Mouse (Mus musculus) G1E-ER4 (cell line): ENCODE measurements around the gene Rps6kb1. TPM values are rescaled to one million over a fixed set of nuclear protein-coding genes. Genes with fewer than 3 reads are reported as not detected.

Source experiments
- GATA1 ChIP-seq: IDR thresholded peaks from one replicate; pipeline ENCODE4 v1.8.0; 2012; ENCODE audit warnings: low read length, inconsistent platforms
- polyA plus RNA-seq: library from polyadenylated mRNA; stranded (reverse); fragments of >175 nt; gene quantifications from 2 replicates; pipeline ENCODE4 v1.2.3, GENCODE M21; 2012

Rps6kb1 gene
- polyA plus RNA-seq, 1 experiment: 23.2 TPM

DNA sequence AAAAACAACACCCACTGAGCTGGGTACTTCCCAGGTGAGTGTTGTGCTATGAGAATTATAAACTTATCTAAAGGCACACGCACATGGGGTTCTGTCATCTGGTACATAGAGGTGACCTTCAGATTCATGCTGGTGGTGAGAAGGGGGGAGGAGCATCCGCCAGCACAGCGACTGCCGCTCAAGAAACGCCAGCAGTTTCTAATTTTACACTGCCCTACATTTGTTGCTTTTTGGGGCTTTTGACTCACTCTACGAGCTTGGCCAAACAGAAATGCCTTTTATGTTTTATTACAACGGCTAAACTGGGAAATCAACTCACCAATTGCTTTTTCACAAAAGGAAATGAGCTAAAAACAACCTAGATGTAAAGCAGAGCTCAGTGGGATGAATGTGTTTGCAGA lies 71.8 kb downstream of the Rps6kb1 start:
- TF ChIP-seq GATA1: no peak

GRCm38 (mm10) chr11:86471785-86472184 lies 72.8 kb downstream of the Rps6kb1 start:
- no peak for TF ChIP-seq GATA1

DNA sequence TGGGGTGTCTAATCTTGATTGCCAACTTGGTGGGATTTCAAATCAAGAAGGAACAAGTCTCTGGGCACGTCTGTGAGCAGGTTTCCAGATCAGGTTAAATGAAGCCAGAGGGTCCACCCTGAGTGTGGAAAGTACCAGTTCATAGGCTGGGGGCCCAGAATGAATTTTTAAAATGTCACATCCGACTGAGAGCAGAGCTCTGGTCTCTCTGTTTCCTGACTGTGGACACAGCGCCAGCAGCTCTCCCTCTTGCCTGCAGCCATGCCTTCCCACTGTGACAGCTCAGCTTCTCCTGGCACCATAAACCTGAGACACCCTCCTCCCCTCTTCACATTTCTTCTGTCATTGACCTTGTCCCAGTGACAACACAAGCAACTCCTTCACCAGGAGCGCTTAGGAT lies 75.6 kb downstream of the Rps6kb1 start:
- no peak for TF ChIP-seq GATA1

DNA sequence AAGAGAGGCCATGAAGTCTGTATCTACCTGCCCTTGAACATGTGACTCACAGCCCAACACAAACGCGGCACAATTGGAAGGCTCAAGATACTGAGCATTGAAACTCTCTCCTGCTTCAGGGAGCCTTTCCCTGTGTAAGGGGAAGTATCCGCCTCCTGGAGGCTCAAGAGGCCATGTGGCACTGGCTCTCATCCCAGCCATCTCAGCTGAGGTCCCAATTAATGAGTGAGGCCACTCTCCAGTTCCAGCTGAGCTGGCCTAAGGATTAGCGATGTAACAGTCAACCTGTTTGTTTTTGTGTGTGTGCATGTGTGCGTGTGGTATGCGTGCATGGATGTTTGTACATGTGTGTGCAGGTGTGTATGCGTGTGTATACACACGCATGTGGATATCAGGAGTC lies 76.3 kb downstream of the Rps6kb1 start:
- TF ChIP-seq GATA1: no peak

GRCm38 (mm10) chr11:86462579-86462978 lies 82.0 kb downstream of the Rps6kb1 start:
- no peak for TF ChIP-seq GATA1

DNA sequence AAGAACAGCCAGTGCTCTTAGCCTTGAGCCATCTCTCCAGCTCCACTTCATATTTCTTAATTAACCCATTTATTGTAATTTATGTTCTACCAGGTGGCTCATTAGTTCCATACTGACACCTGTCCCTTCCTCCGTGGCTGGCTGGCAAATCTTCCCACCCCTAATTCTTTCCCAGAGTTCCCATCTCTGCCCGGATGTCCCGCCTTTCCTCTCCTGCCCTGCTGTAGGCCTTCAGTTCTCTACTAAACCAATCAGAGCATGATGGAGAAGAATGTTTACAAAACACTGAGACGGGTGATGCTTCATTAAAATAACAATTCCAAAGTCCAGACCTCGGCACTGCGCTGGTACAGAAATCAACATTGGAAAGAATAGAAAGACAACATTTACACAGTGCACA lies 85.7 kb downstream of the Rps6kb1 start:
- no peak for TF ChIP-seq GATA1

- no peak for TF ChIP-seq GATA1
These were observed 87.1 kb downstream of the Rps6kb1 start for GRCm38 (mm10) chr11:86457545-86457944.

DNA sequence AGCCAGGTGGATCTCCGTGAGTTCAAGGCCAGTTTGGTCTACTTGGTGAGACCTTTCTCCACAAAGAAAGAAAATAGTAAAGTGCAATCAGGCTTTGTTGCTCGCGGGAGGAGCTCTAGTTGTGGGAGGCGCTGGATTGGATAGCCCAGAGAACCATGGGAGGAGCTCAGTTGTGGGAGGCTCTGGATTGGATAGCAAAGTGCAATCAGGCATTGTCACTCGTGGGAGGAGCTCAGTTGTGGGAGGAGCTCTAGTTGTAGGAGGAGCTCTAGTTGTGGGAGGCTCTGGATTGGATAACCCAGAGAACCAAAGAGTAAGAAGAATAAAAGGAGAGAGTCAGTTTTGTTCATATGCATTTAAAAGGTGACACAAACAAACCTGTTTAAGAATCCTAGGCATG lies 90.6 kb downstream of the Rps6kb1 start:
- TF ChIP-seq GATA1: no peak

Other genes with a start within 250 kb of the Rps6kb1 start
- gene Med13, start 187.2 kb downstream of the Rps6kb1 start, polyA plus RNA-seq: 1.4 and 1.5 TPM in 2 replicates
- 8.4 and 12.1 TPM in 2 replicates for gene Rnft1, start 60.1 kb downstream of the Rps6kb1 start, polyA plus RNA-seq
- 0.25 and 0.37 TPM in 2 replicates for gene Tubd1, start 186 bp upstream of the Rps6kb1 start, polyA plus RNA-seq
- 19.4 and 25.3 TPM in 2 replicates for gene Vmp1, start 139.0 kb upstream of the Rps6kb1 start, polyA plus RNA-seq
- 0.80 and 1.3 TPM in 2 replicates for gene Ptrh2, start 139.2 kb upstream of the Rps6kb1 start, polyA plus RNA-seq
- gene Cltc, start 212.8 kb upstream of the Rps6kb1 start, polyA plus RNA-seq: 71.9 and 86.5 TPM in 2 replicates